Mouse (Mus musculus): ENCODE data around the gene Tnfrsf1a. TPM values are rescaled to one million over a fixed set of nuclear protein-coding genes. Genes with fewer than 3 reads are reported as not detected.
A peak's percentile ranks its signal among the peaks of the same experiment; 100 is the strongest.

The Tnfrsf1a gene
- polyA plus RNA-seq, 1 experiment from 2014 or later: 42.8 TPM

DNA sequence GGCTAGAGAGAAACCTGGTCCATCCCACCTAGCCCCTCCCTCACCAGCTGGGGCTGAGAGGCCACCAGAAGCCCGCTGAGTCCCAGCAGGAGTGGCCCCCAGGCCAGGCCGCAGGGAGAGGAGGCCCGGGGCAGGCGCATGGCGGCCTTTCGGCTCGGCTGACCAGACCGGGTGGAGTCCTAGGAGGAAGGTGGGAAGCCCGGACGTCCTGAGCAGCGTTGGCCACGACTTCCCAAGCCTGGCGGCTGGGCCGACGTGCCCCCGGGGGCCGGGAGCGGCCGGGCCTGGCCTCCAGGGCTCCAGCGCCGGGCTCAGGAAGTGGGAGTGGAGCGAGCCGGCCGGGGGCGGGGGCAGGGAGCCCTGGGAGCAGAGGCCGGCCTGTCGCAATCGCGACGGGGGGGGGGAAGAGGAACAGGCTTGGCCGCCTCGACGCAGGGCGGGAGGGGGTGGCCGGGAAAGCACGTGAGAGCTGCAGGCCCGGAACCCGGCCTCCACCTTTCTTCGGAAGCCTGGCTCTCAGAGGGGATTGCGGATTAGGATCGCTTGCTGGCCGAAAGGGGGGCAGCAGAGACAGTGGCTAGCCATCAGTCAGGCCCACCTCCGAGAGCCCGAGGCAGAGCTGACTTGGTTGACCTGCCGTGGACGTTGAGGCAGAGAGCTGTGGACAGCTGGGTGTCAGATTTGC lies 35.5 kb upstream of the Tnfrsf1a start, which contains the start of gene Ltbr:
TSS of gene Ltbr (minus strand) at position 340 of the 685 bp plus-strand sequence.
- Histone ChIP-seq H3K27ac (peak within 1 kb of the TSS; percentile 77), H3K9ac (peak within 1 kb of the TSS; percentile 77), H3K4me2 (peak within 1 kb of the TSS; percentile 76), H3K36me3 (peaks cover 14% of the 10 kb centered on the region; the same call in 1 of the 2 replicates), H3K9me3 (replicated peaks) (no peaks in the 10 kb centered on the region), H3K27me3 (no peaks in the 10 kb centered on the region), H3K4me3 (peak within 1 kb of the TSS; percentile 64), H3K4me1 (replicated peaks) (peaks cover 39% of the 10 kb centered on the region)
- peak; percentile 94 for ATAC-seq (replicated peaks; ENCODE audit: insufficient number of reproducible peaks, insufficient read depth, low FRiP score, low read depth)
- 1% methylated on average over 36 of the region's 46 CpGs for WGBS

DNA sequence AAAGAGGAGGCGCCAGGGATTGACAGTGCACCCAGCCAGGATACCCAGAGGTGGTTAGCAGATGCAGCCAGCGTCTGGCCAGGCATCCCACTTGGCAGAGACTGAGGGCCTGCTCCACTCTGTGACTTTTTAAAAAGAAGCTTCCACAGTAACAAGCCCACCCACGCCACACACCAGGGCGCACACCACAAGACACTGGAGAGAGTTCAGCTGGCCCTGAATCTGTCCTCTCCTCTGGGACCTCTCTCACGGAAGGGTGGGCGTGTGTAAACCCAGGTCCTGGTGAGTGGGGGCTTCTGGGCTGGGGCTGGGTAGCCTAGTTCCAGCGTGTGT lies 35.0 kb upstream of the Tnfrsf1a start:
- 59% methylated on average over 7 of the region's 7 CpGs for WGBS

DNA sequence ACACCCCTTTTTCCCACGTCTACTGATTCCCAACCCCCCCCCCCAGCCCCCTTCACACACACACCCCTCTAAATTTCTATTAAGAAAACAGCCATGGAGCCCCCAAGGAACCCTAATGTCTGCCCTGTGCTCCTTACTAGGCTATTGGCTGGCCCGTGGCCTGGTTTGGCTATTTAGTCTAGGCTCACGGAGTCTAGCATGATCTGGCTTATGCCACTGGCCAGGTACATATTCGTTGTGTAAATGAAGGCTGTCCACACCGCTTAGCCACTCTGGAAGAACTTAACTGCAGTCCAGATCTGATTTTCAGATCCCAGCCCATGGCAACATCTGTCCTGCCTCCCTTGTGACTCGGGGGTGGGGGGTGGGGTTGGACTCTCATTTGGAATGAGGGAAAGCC lies 34.4 kb upstream of the Tnfrsf1a start:
- peaks cover 35% of the 10 kb centered on the region for H3K4me1 ChIP-seq (replicated peaks)
- H3K9me3 ChIP-seq (replicated peaks): no peaks in the 10 kb centered on the region
- no peak overlapping the region for H3K27ac ChIP-seq
- H3K4me2 ChIP-seq: no peak overlapping the region
- no peak overlapping the region for H3K4me3 ChIP-seq
- H3K36me3 ChIP-seq: peaks cover 9% of the 10 kb centered on the region; the same call in 1 of the 2 replicates
- peaks cover 7% of the 10 kb centered on the region; the same call in 1 of the 2 replicates for H3K27me3 ChIP-seq
- ATAC-seq (replicated peaks; ENCODE audit: insufficient number of reproducible peaks, insufficient read depth, low FRiP score, low read depth): no peak
- H3K9ac ChIP-seq: no peak overlapping the region
- 70% methylated on average over 6 of the region's 6 CpGs for WGBS

More for the DNA sequence above, 35.0 kb upstream of the Tnfrsf1a start:
- Histone ChIP-seq H3K27me3 (0 out of 2 replicates have a peak, but pooled peaks cover 1% of the 10 kb centered on the region), H3K4me2 (peak overlapping the region; percentile 76), H3K4me1 (replicated peaks) (peaks cover 36% of the 10 kb centered on the region), H3K9me3 (replicated peaks) (no peaks in the 10 kb centered on the region), H3K36me3 (peaks cover 13% of the 10 kb centered on the region; the same call in 1 of the 2 replicates), H3K9ac (peak overlapping the region; percentile 77), H3K4me3 (peak overlapping the region; percentile 64), H3K27ac (peak overlapping the region; percentile 77)
- 0 out of 2 replicates have a peak, but pooled peaks have one; percentile 2 for ATAC-seq (replicated peaks; ENCODE audit: insufficient number of reproducible peaks, insufficient read depth, low FRiP score, low read depth)

DNA sequence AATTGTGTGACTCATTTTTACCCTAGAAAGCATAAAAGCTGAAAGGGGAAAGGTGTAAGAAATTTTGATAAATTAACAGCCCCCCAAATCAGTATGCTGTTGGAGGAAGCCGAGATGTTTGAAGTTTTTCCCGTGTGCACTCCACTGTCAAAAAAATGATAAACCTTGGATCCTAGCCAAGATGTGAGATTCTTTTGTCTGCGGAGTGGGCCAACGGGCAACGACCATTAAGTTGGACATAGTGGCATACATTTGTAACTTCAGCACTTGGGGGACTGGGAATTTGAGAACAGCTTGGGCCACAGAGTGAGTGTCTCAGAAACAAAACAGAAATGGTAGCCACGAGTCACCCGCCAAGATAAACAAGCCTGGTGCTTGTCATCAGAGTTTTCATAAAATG lies 32.1 kb upstream of the Tnfrsf1a start:
- Histone ChIP-seq H3K4me2 (no peak overlapping the region), H3K4me3 (no peak overlapping the region), H3K9me3 (replicated peaks) (no peaks in the 10 kb centered on the region), H3K27ac (no peak overlapping the region), H3K4me1 (replicated peaks) (peaks cover 45% of the 10 kb centered on the region), H3K9ac (no peak overlapping the region), H3K36me3 (no peaks in the 10 kb centered on the region), H3K27me3 (peaks cover 30% of the 10 kb centered on the region)
- 21% methylated on average over 7 of the region's 7 CpGs for WGBS
- ATAC-seq (replicated peaks; ENCODE audit: insufficient number of reproducible peaks, insufficient read depth, low FRiP score, low read depth): no peak

DNA sequence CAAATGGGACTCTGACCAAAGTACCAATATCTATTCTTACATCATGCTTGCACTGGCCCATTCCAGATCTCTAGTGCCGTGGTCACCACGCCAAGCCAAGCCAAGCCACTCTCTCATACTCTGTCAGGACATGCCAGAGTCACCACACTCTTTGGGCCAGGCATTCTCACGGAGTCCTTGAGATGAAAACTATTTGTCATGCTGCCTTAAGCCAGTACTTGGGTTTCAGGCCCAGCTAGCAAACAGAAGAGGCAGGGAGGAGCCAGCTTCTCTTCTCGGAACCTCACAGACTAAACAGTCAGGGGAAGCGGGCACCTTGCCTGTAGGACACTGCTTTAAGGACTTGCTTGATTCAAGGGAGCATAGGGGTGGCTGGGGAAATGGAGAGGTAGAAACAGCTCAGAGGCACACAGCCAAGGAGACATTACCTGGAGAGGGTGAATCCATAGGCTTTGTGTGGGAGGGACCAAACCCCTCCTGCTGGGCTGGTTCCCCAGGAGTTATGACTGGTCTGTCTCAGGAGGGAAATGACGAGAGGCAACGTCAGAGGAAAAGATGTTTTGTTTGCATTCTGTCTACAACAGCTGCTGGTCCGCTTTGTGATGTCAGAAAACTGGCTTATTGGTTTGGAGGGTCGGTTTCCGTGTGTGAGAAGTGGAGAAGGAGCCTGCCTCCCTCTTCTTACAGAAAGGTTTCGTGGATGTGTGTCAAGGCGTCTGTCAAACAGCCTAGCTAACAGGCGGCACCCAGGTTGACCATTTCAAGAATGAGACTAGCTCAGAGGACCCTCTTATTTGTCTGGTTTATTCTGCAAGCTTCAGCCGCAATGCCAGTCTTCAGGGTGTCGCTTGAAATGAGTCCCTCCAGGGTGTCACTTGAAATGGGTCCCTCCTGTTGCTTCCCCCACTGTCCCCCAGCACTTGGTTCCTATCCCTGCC lies 29.9 kb upstream of the Tnfrsf1a start:
- H3K9me3 ChIP-seq (replicated peaks): no peaks in the 10 kb centered on the region
- ATAC-seq (replicated peaks; ENCODE audit: insufficient number of reproducible peaks, insufficient read depth, low FRiP score, low read depth): no peak
- peaks cover 45% of the 10 kb centered on the region for H3K27me3 ChIP-seq
- no peak overlapping the region for H3K9ac ChIP-seq
- no peak overlapping the region for H3K4me3 ChIP-seq
- H3K4me1 ChIP-seq (replicated peaks): peaks cover 28% of the 10 kb centered on the region
- 60% methylated on average over 15 of the region's 15 CpGs for WGBS
- no peaks in the 10 kb centered on the region for H3K36me3 ChIP-seq
- H3K27ac ChIP-seq: no peak overlapping the region
- no peak overlapping the region for H3K4me2 ChIP-seq

DNA sequence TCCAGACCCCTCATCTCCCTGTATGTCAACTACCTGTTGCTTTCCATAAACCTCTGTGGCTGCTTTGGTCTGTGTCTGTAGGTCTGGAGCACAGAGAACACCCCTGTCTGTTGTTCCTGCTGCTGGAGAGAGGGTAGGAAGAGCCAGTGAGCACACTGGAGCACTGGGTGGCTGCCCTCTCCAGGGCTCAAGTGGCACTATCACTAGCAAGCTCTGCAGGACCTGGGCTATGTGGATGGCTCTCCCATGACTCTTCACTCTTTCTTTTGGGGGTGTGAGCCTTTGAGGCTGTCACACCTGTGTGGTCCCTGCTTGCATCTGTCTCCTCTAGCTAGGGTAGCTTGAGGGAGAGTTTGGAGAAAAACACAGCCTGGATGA lies 29.3 kb upstream of the Tnfrsf1a start:
- ATAC-seq (replicated peaks; ENCODE audit: insufficient number of reproducible peaks, insufficient read depth, low FRiP score, low read depth): 0 out of 2 replicates have a peak, but pooled peaks have one; percentile 6
- Histone ChIP-seq H3K27me3 (peaks cover 45% of the 10 kb centered on the region), H3K4me2 (no peak overlapping the region)

DNA sequence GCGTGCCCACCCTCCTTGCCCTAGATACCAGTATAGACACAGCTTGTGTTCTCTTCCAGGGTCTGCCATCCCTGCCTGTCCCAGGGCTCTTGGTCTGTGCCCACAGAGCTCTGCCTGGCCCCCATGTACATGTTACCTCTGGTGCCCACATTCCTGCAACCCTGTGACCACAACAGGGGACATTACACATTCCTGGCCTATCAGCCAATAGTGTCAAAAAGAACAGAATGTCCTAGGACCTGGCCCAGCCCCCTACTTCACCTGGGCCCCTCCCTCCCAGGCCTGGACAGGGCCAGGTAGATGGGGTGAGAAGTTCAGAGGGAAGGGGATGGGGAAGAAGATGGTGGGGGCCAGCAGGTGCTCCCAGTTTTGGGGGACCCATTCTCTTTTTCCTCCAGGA lies 28.8 kb upstream of the Tnfrsf1a start, which contains the start of gene Scnn1a:
TSS of gene Scnn1a (plus strand) at position 337 of the 400 bp plus-strand sequence.
- Histone ChIP-seq H3K4me3 (no peak within 1 kb of the TSS; the same call in 1 of the 2 replicates), H3K4me1 (replicated peaks) (peaks cover 26% of the 10 kb centered on the region), H3K9ac (no peak within 1 kb of the TSS), H3K4me2 (peak within 1 kb of the TSS; percentile 40; the same call in 1 of the 2 replicates), H3K27me3 (peaks cover 45% of the 10 kb centered on the region), H3K9me3 (replicated peaks) (no peaks in the 10 kb centered on the region), H3K36me3 (no peaks in the 10 kb centered on the region), H3K27ac (no peak within 1 kb of the TSS)
- ATAC-seq (replicated peaks; ENCODE audit: insufficient number of reproducible peaks, insufficient read depth, low FRiP score, low read depth): no peak
- WGBS: 79% methylated on average over 1 of the region's 1 CpGs

More for the DNA sequence above, 29.3 kb upstream of the Tnfrsf1a start:
- Histone ChIP-seq H3K36me3 (no peaks in the 10 kb centered on the region), H3K4me1 (replicated peaks) (peaks cover 25% of the 10 kb centered on the region), H3K4me3 (no peak overlapping the region), H3K27ac (no peak overlapping the region), H3K9ac (no peak overlapping the region), H3K9me3 (replicated peaks) (no peaks in the 10 kb centered on the region)

DNA sequence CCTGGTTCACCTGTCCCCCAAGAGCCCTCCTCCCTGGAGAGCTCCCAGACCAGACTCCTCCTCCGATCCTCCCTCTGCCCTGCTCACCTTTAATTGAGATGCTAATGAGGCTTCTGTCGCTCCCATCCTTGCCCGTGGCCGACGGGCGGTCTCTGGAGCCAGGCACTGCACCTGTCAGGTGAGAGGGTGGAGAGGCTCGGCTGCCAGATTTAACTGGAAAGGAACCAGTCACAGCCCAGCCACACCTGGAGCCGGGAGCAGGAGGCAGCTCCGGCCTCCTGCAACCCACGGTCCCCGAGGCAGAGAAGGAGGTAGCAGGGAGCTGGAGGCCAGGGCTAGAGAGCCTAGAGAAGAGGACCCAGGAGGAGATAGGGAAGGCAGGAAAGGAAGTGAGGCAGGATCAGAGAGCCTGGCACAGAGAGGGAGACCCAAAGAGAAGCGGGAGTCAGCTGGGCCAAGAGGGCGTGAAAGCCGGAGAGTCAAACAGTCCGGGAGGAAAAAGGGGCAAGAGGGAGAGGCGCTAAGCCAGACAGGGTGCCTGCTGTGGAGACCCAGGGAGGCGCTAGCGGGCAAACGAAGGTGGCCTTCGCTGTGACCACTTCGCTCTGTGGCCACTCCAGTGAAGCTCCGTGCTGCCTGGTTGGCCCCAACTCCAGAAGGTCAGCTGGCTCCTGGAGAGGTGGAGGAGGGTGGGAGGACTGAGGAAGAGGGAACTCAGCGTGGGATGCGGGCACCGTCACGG lies 27.9 kb upstream of the Tnfrsf1a start:
- Histone ChIP-seq H3K36me3 (no peaks in the 10 kb centered on the region), H3K9me3 (replicated peaks) (no peaks in the 10 kb centered on the region), H3K4me1 (replicated peaks) (peaks cover 28% of the 10 kb centered on the region), H3K9ac (no peak overlapping the region), H3K27me3 (peaks cover 45% of the 10 kb centered on the region), H3K4me3 (no peak overlapping the region; the same call in 1 of the 2 replicates), H3K27ac (no peak overlapping the region), H3K4me2 (peak overlapping the region; percentile 40; the same call in 1 of the 2 replicates)
- no peak; the same call in 1 of the 2 replicates for ATAC-seq (replicated peaks; ENCODE audit: insufficient number of reproducible peaks, insufficient read depth, low FRiP score, low read depth)
- WGBS: 13% methylated on average over 26 of the region's 26 CpGs

DNA sequence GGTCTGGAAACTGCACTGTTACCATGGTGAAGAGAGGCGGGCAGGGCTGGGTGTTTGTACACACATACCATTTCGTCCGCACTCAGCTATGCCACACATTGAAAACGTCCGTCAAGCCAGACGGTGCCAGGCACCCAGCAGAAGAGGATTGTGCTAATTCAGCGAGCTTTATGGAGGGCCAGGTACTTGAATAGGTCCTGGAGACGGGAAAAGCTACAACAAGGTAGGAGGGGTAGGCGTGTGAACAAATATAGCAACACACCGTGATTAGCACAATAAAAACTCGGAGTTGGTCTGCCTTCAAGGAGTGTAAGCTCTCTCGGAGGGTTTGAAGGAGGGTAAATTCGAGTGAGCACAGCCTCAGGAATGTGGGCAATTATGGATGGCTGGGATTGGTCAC lies 26.4 kb upstream of the Tnfrsf1a start:
- peaks cover 45% of the 10 kb centered on the region for H3K27me3 ChIP-seq
- WGBS: 50% methylated on average over 13 of the region's 13 CpGs

DNA sequence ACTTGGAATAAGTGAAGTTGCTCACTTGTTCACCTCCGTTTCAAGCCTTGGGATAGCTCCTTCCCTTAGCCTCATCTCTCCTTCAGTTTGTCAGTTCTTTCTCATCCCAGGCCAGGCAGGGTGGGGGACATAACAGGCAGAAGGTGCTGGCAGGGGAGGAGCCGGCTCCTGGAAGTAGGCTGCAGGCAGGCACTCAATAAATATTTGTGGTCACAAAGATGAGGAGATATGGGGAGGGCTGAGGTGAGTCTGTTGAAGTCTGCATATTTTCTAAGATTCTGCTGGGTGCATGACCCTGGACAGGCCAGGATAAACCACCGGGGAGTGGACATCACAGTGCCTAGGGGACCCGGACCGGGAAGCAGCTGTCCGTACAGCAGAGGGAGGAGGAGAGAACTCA lies 25.6 kb upstream of the Tnfrsf1a start:
- Histone ChIP-seq H3K27ac (no peak overlapping the region), H3K9me3 (replicated peaks) (no peaks in the 10 kb centered on the region), H3K4me2 (no peak overlapping the region), H3K36me3 (no peaks in the 10 kb centered on the region), H3K4me3 (no peak overlapping the region), H3K4me1 (replicated peaks) (peaks cover 21% of the 10 kb centered on the region), H3K27me3 (peaks cover 45% of the 10 kb centered on the region), H3K9ac (no peak overlapping the region)
- WGBS: 59% methylated on average over 6 of the region's 6 CpGs
- ATAC-seq (replicated peaks; ENCODE audit: insufficient number of reproducible peaks, insufficient read depth, low FRiP score, low read depth): no peak

More for the DNA sequence above, 26.4 kb upstream of the Tnfrsf1a start:
- Histone ChIP-seq H3K36me3 (no peaks in the 10 kb centered on the region), H3K9ac (no peak overlapping the region), H3K4me3 (no peak overlapping the region), H3K9me3 (replicated peaks) (no peaks in the 10 kb centered on the region), H3K4me2 (0 out of 2 replicates have a peak overlapping the region, but pooled peaks have one; percentile 6), H3K27ac (no peak overlapping the region), H3K4me1 (replicated peaks) (peaks cover 21% of the 10 kb centered on the region)
- no peak for ATAC-seq (replicated peaks; ENCODE audit: insufficient number of reproducible peaks, insufficient read depth, low FRiP score, low read depth)
